Mouse (Mus musculus) bone marrow macrophage, adult 2 months (primary cell): ENCODE measurements around the gene Ezh2. TPM values are rescaled to one million over a fixed set of nuclear protein-coding genes. Genes with fewer than 3 reads are reported as not detected.
A peak's percentile ranks its signal among the peaks of the same experiment; 100 is the strongest.
"Not testable (repeated sequence)": the region's sequence is repeated elsewhere in the genome, so short reads cannot be mapped to it uniquely, and the experiment has no call there.

ENCODE experiments used
- H3K27ac ChIP-seq: 2 replicates; pipeline ENCODE4 v1.5.1; 2012; ENCODE audit warnings: low read depth, low read length; ENCODE audit not compliant: insufficient read depth
- H3K4me1 ChIP-seq: 2 replicates; pipeline ENCODE4 v1.6.1; 2012; ENCODE audit warnings: low read length; ENCODE audit not compliant: control insufficient read depth, insufficient read depth
- H3K4me3 ChIP-seq: 2 replicates; pipeline ENCODE4 v1.5.1; 2012; ENCODE audit warnings: mild to moderate bottlenecking, low read length, moderate library complexity; ENCODE audit not compliant: insufficient read depth
- CTCF ChIP-seq: IDR thresholded peaks from 2 replicates; pipeline ENCODE4 v1.5.1; 2012; ENCODE audit warnings: low read depth, mild to moderate bottlenecking, low read length, moderate library complexity
- POLR2A ChIP-seq: IDR thresholded peaks from 2 replicates; pipeline ENCODE4 v1.6.1; 2012; ENCODE audit warnings: mild to moderate bottlenecking, low read depth, low read length, borderline replicate concordance
- polyA plus RNA-seq: library from polyadenylated mRNA; stranded (reverse); fragments of >200 nt; gene quantifications from 2 replicates; pipeline ENCODE4 v1.2.4, GENCODE M21; 2012; ENCODE audit not compliant: missing spikeins, insufficient read depth, insufficient read length

Gene Ezh2
- 41.5 and 61.9 TPM in 2 replicates for polyA plus RNA-seq

GRCm38 (mm10) chr6:47594926-47595623, at the start of gene Ezh2:
TSS of gene Ezh2 (minus strand) at chr6:47595341.
- no peak for TF ChIP-seq CTCF
- no peak; the same call in 1 of the 2 replicates for TF ChIP-seq POLR2A
- H3K4me1 ChIP-seq, result peaks cover 4% of the 10 kb centered on the region; the same call in 1 of the 2 replicates
- peak within 1 kb of the TSS; percentile 96 for H3K4me3 ChIP-seq
- peak within 1 kb of the TSS; percentile 90 for H3K27ac ChIP-seq

- Histone ChIP-seq H3K27ac (peak overlapping the region; percentile 48), H3K4me3 (peak overlapping the region; percentile 75), H3K4me1 (peaks cover 7% of the 10 kb centered on the region)
- TF ChIP-seq POLR2A (no peak), CTCF (peak; percentile 22; the same call in 1 of the 2 replicates)
These were observed 41.5 kb upstream of the Ezh2 start for GRCm38 (mm10) chr6:47636527-47637076.

- peak overlapping the region; percentile 75 for H3K4me3 ChIP-seq
- TF ChIP-seq CTCF (no peak), POLR2A (no peak)
- H3K27ac ChIP-seq, result peak overlapping the region; percentile 48; the same call in 1 of the 2 replicates
- peaks cover 9% of the 10 kb centered on the region for H3K4me1 ChIP-seq
These were observed 40.9 kb upstream of the Ezh2 start for GRCm38 (mm10) chr6:47635995-47636526.

GRCm38 (mm10) chr6:47635207-47635994, 40.3 kb upstream of the Ezh2 start:
- TF ChIP-seq POLR2A, result no peak
- no peak for TF ChIP-seq CTCF
- no peak overlapping the region for H3K4me3 ChIP-seq

GRCm38 (mm10) chr6:47633467-47633866, 38.3 kb upstream of the Ezh2 start:
- TF ChIP-seq POLR2A (no peak), CTCF (no peak)
- H3K27ac ChIP-seq, result no peak overlapping the region
- no peak overlapping the region for H3K4me3 ChIP-seq
- peaks cover 11% of the 10 kb centered on the region for H3K4me1 ChIP-seq

More at GRCm38 (mm10) chr6:47635207-47635994, 40.3 kb upstream of the Ezh2 start:
- Histone ChIP-seq H3K27ac (no peak overlapping the region), H3K4me1 (peaks cover 11% of the 10 kb centered on the region)

GRCm38 (mm10) chr6:47630061-47630460, 34.9 kb upstream of the Ezh2 start:
- not testable (repeated sequence) for H3K27ac ChIP-seq, H3K4me3 ChIP-seq
- peaks cover 11% of the 10 kb centered on the region for H3K4me1 ChIP-seq

GRCm38 (mm10) chr6:47627978-47628377, 32.8 kb upstream of the Ezh2 start:
- Histone ChIP-seq H3K4me3 (no peak overlapping the region), H3K4me1 (peaks cover 11% of the 10 kb centered on the region)
- TF ChIP-seq CTCF (no peak), POLR2A (no peak)

GRCm38 (mm10) chr6:47626976-47627375, 31.8 kb upstream of the Ezh2 start:
- not testable (repeated sequence) for H3K27ac ChIP-seq, H3K4me3 ChIP-seq, H3K4me1 ChIP-seq

More at GRCm38 (mm10) chr6:47627978-47628377, 32.8 kb upstream of the Ezh2 start:
- no peak overlapping the region for H3K27ac ChIP-seq

- no peak for TF ChIP-seq POLR2A
- TF ChIP-seq CTCF, result no peak
- Histone ChIP-seq H3K4me1 (peaks cover 8% of the 10 kb centered on the region), H3K4me3 (no peak overlapping the region), H3K27ac (no peak overlapping the region)
These were observed 25.9 kb upstream of the Ezh2 start for GRCm38 (mm10) chr6:47621039-47621438.

- not testable (repeated sequence) for H3K4me1 ChIP-seq, H3K4me3 ChIP-seq, H3K27ac ChIP-seq
These were observed 13.2 kb upstream of the Ezh2 start for GRCm38 (mm10) chr6:47608306-47608705.
